Mouse (Mus musculus): ENCODE results near the gene B3galt1. TPM values are rescaled to one million over a fixed set of nuclear protein-coding genes. Genes with fewer than 3 reads are reported as not detected.

Gene B3galt1
- not detected for polyA plus RNA-seq (2017; shearing (Covaris generic))

GRCm38 (mm10) chr2:67565480-67566331 lies at the start of gene B3galt1:
Gene B3galt1 (plus strand): TSS chr2:67565871.

Other genes starting within 250 kb of the B3galt1 start
- not detected for gene Gm21830, start 152.1 kb upstream of the B3galt1 start, polyA plus RNA-seq (2017; shearing (Covaris generic))
- gene Gm26727, start 132.7 kb upstream of the B3galt1 start, polyA plus RNA-seq (2017; shearing (Covaris generic)) = not detected
- gene Xirp2, start 119.9 kb upstream of the B3galt1 start, polyA plus RNA-seq (2017; shearing (Covaris generic)) = not detected